Mouse (Mus musculus) CH12.LX (cell line): Measurements from ENCODE around the gene Cntnap1. TPM values are rescaled to one million over a fixed set of nuclear protein-coding genes. Genes with fewer than 3 reads are reported as not detected.

ENCODE experiments used
- DNase-seq: peaks from one replicate; pipeline ENCODE4 v3.0.0-alpha.2; 2013; ENCODE audit errors: extremely low read depth
- H3K27ac ChIP-seq: 2 replicates; pipeline ENCODE4 v1.5.1; 2012; ENCODE audit warnings: low read depth, mild to moderate bottlenecking, control low read depth, moderate library complexity; ENCODE audit not compliant: insufficient read depth
- H3K27me3 ChIP-seq: replicated peaks from 2 replicates; pipeline ENCODE3; 2012; ENCODE audit warnings: inconsistent platforms
- H3K36me3 ChIP-seq, 2 experiments: replicated peaks in 1 of 2; 2 replicates each; pipeline versions ENCODE3 to v1.6.1; 2012; ENCODE audit warnings: inconsistent platforms in 1 of 2, low read length in 1 of 2, mild to moderate bottlenecking in 1 of 2, mixed read lengths in 1 of 2, moderate library complexity in 1 of 2; ENCODE audit not compliant: control insufficient read depth in 1 of 2, insufficient read depth in 1 of 2
- H3K4me1 ChIP-seq, 2 experiments: 2 replicates each; pipeline ENCODE4 v1.6.1; 2012; ENCODE audit warnings: inconsistent platforms in 1 of 2, moderate library complexity in 1 of 2; ENCODE audit not compliant: insufficient read depth in 2 of 2, control insufficient read depth in 1 of 2
- H3K4me2 ChIP-seq: 2 replicates; pipeline ENCODE4 v1.6.1; 2012; ENCODE audit warnings: low read depth, mild to moderate bottlenecking, control low read depth; ENCODE audit not compliant: poor library complexity, insufficient read depth, severe bottlenecking
- H3K4me3 ChIP-seq, 3 experiments: fragments of 150-350 bp in 1 of 3; sonication (generic) in 1 of 3; replicated peaks in 1 of 3; 2 replicates each; pipeline versions ENCODE3 to v1.5.1; 2011 to 2012; ENCODE audit warnings: low read depth in 2 of 3, low read length in 2 of 3, mild to moderate bottlenecking in 2 of 3, moderate library complexity in 2 of 3, control low read depth in 1 of 3, improper control_type of control experiment in 1 of 3, inconsistent platforms in 1 of 3, mixed read lengths in 1 of 3; ENCODE audit not compliant: poor library complexity in 1 of 3
- H3K79me2 ChIP-seq: replicated peaks from 2 replicates; pipeline ENCODE4 v1.6.1; 2012; ENCODE audit warnings: mild to moderate bottlenecking, moderate library complexity; ENCODE audit not compliant: control insufficient read depth, poor library complexity, insufficient read depth, severe bottlenecking; ENCODE audit errors: extremely low read depth
- H3K9ac ChIP-seq: 2 replicates; pipeline ENCODE4 v1.6.1; 2012; ENCODE audit warnings: low read depth, mild to moderate bottlenecking, control low read depth, moderate library complexity; ENCODE audit not compliant: insufficient read depth
- H3K9me3 ChIP-seq: replicated peaks from 2 replicates; pipeline ENCODE3; 2012; ENCODE audit warnings: low read length, inconsistent platforms, mixed read lengths
- BHLHE40 ChIP-seq: IDR thresholded peaks from 2 replicates; pipeline ENCODE4 v1.6.1; 2011; ENCODE audit warnings: mild to moderate bottlenecking, low read depth, low read length, improper control_type of control experiment
- CHD1 ChIP-seq: IDR thresholded peaks from 2 replicates; pipeline ENCODE4 v1.6.1; 2012; ENCODE audit warnings: low read depth, low read length, improper control_type of control experiment, inconsistent platforms
- CHD2 ChIP-seq: IDR thresholded peaks from 2 replicates; pipeline ENCODE4 v1.6.1; 2011; ENCODE audit warnings: low read length, improper control_type of control experiment
- CTCF ChIP-seq, 2 experiments: IDR thresholded peaks in 1 of 2; conservative IDR thresholded peaks in 1 of 2; 2 replicates each; pipeline ENCODE4 v1.5.1; 2011 to 2012; ENCODE audit warnings: low read depth in 2 of 2, low read length in 2 of 2, improper control_type of control experiment in 1 of 2, inconsistent platforms in 1 of 2, mild to moderate bottlenecking in 1 of 2, moderate library complexity in 1 of 2
- E2F4 ChIP-seq: IDR thresholded peaks from 2 replicates; pipeline ENCODE4 v1.6.1; 2011; ENCODE audit warnings: low read depth, low read length, improper control_type of control experiment; ENCODE audit not compliant: insufficient replicate concordance
- ELF1 ChIP-seq: IDR thresholded peaks from 2 replicates; pipeline ENCODE4 v1.6.1; 2014; ENCODE audit warnings: low read depth, mild to moderate bottlenecking, inconsistent platforms, low read length, improper control_type of control experiment
- EP300 ChIP-seq: IDR thresholded peaks from 2 replicates; pipeline ENCODE4 v1.6.1; 2011; ENCODE audit warnings: low read length, improper control_type of control experiment
- ETS1 ChIP-seq: conservative IDR thresholded peaks from 2 replicates; pipeline ENCODE4 v1.6.1; 2012; ENCODE audit warnings: low read depth, mild to moderate bottlenecking, inconsistent platforms, low read length, improper control_type of control experiment, moderate library complexity
- GABPA ChIP-seq: IDR thresholded peaks from 2 replicates; pipeline ENCODE4 v1.6.1; 2012; ENCODE audit warnings: low read depth, low read length, improper control_type of control experiment, inconsistent platforms; ENCODE audit not compliant: insufficient replicate concordance
- HCFC1 ChIP-seq: IDR thresholded peaks from 2 replicates; pipeline ENCODE4 v1.6.1; 2012; ENCODE audit warnings: low read depth, mild to moderate bottlenecking, inconsistent platforms, low read length, improper control_type of control experiment
- IRF4 ChIP-seq: IDR thresholded peaks from 2 replicates; pipeline ENCODE4 v1.6.1; 2014; ENCODE audit warnings: low read depth, mild to moderate bottlenecking, inconsistent platforms, low read length, improper control_type of control experiment
- JUN ChIP-seq: IDR thresholded peaks from 2 replicates; pipeline ENCODE4 v1.6.1; 2011; ENCODE audit warnings: low read depth, mild to moderate bottlenecking, low read length, improper control_type of control experiment, moderate library complexity; ENCODE audit not compliant: insufficient read depth
- JUND ChIP-seq: conservative IDR thresholded peaks from 2 replicates; pipeline ENCODE4 v1.6.1; 2011; ENCODE audit warnings: low read depth, low read length, improper control_type of control experiment
- KAT2A ChIP-seq: IDR thresholded peaks from 2 replicates; pipeline ENCODE4 v1.6.1; 2012; ENCODE audit warnings: low read length, improper control_type of control experiment, inconsistent platforms; ENCODE audit not compliant: insufficient replicate concordance
- MAFK ChIP-seq: IDR thresholded peaks from 2 replicates; pipeline ENCODE4 v1.6.1; 2011; ENCODE audit warnings: low read length, improper control_type of control experiment; ENCODE audit not compliant: insufficient replicate concordance
- MAX ChIP-seq: IDR thresholded peaks from 2 replicates; pipeline ENCODE4 v1.6.1; 2011; ENCODE audit warnings: low read length, improper control_type of control experiment
- MAZ ChIP-seq: IDR thresholded peaks from 2 replicates; pipeline ENCODE4 v1.6.1; 2012; ENCODE audit warnings: low read depth, mild to moderate bottlenecking, inconsistent platforms, low read length, improper control_type of control experiment, moderate library complexity
- MEF2A ChIP-seq: IDR thresholded peaks from 2 replicates; pipeline ENCODE4 v1.6.1; 2014; ENCODE audit warnings: low read depth, mild to moderate bottlenecking, inconsistent platforms, low read length, improper control_type of control experiment, borderline replicate concordance
- MXI1 ChIP-seq: IDR thresholded peaks from 2 replicates; pipeline ENCODE4 v1.6.1; 2011; ENCODE audit warnings: mild to moderate bottlenecking, low read depth, low read length, improper control_type of control experiment
- MYC ChIP-seq: IDR thresholded peaks from 2 replicates; pipeline ENCODE4 v1.6.1; 2011; ENCODE audit warnings: low read depth, mild to moderate bottlenecking, improper control_type of control experiment, low read length
- NELFE ChIP-seq: IDR thresholded peaks from 2 replicates; pipeline ENCODE4 v1.6.1; 2011; ENCODE audit warnings: low read depth, low read length, improper control_type of control experiment
- PAX5 ChIP-seq: IDR thresholded peaks from 2 replicates; pipeline ENCODE4 v1.6.1; 2012; ENCODE audit warnings: low read length, inconsistent platforms, mixed read lengths
- POLR2A ChIP-seq: IDR thresholded peaks from 2 replicates; pipeline ENCODE4 v1.6.1; 2011; ENCODE audit warnings: low read depth, mild to moderate bottlenecking, improper control_type of control experiment, low read length
- POLR2AphosphoS2 ChIP-seq: IDR thresholded peaks from 2 replicates; pipeline ENCODE4 v1.6.1; 2011; ENCODE audit warnings: low read depth, low read length, improper control_type of control experiment
- RAD21 ChIP-seq: IDR thresholded peaks from 2 replicates; pipeline ENCODE4 v1.6.1; 2011; ENCODE audit warnings: low read depth, mild to moderate bottlenecking, low read length, improper control_type of control experiment, moderate library complexity
- RCOR1 ChIP-seq: conservative IDR thresholded peaks from 2 replicates; pipeline ENCODE4 v1.6.1; 2012; ENCODE audit warnings: low read depth, mild to moderate bottlenecking, inconsistent platforms, low read length, improper control_type of control experiment
- SIN3A ChIP-seq: IDR thresholded peaks from 2 replicates; pipeline ENCODE4 v1.6.1; 2012; ENCODE audit warnings: low read length, improper control_type of control experiment, inconsistent platforms
- SMC3 ChIP-seq: IDR thresholded peaks from 2 replicates; pipeline ENCODE4 v1.6.1; 2011; ENCODE audit warnings: low read depth, low read length, improper control_type of control experiment
- TBP ChIP-seq: conservative IDR thresholded peaks from 2 replicates; pipeline ENCODE4 v1.6.1; 2011; ENCODE audit warnings: low read depth, low read length, improper control_type of control experiment
- TCF12 ChIP-seq: IDR thresholded peaks from 2 replicates; pipeline ENCODE4 v1.6.1; 2014; ENCODE audit warnings: low read depth, mild to moderate bottlenecking, inconsistent platforms, low read length, improper control_type of control experiment
- UBTF ChIP-seq: IDR thresholded peaks from 2 replicates; pipeline ENCODE4 v1.6.1; 2012; ENCODE audit warnings: low read depth, mild to moderate bottlenecking, inconsistent platforms, low read length, improper control_type of control experiment, moderate library complexity
- USF1 ChIP-seq: IDR thresholded peaks from 2 replicates; pipeline ENCODE4 v1.6.1; 2014; ENCODE audit warnings: low read depth, mild to moderate bottlenecking, inconsistent platforms, low read length, improper control_type of control experiment
- USF2 ChIP-seq: conservative IDR thresholded peaks from 2 replicates; pipeline ENCODE4 v1.6.1; 2011; ENCODE audit warnings: low read depth, low read length, improper control_type of control experiment
- ZC3H11A ChIP-seq: IDR thresholded peaks from 2 replicates; pipeline ENCODE4 v1.6.1; 2012; ENCODE audit warnings: low read depth, mild to moderate bottlenecking, inconsistent platforms, low read length, improper control_type of control experiment
- ZKSCAN1 ChIP-seq: IDR thresholded peaks from 2 replicates; pipeline ENCODE4 v1.6.1; 2012; ENCODE audit warnings: low read depth, inconsistent platforms, low read length, improper control_type of control experiment, borderline replicate concordance
- ZMIZ1 ChIP-seq: IDR thresholded peaks from 2 replicates; pipeline ENCODE4 v1.6.1; 2012; ENCODE audit warnings: low read depth, mild to moderate bottlenecking, inconsistent platforms, low read length, improper control_type of control experiment
- ZNF384 ChIP-seq: IDR thresholded peaks from 2 replicates; pipeline ENCODE4 v1.6.1; 2012; ENCODE audit warnings: low read depth, low read length, improper control_type of control experiment, inconsistent platforms
- dilution Hi-C: fragments of 300-500 bp; cut with MboI; formaldehyde crosslinking; loops from 2 replicates; pipeline ENCODE4 v1.14.3; 2020; ENCODE audit warnings: low sequenced_read_pairs; ENCODE audit not compliant: extremely low pct_unique_long_range_greater_than_20kb, extremely low pct_ligation_motif_present
- in situ Hi-C: fragments of 300-500 bp; cut with MboI; formaldehyde crosslinking; loops from 3 replicates; pipeline ENCODE4 v1.14.3; 2019; ENCODE audit warnings: low sequenced_read_pairs, low pct_ligation_motif_present, low pct_unique_long_range_greater_than_20kb, mixed read lengths
- polyA plus RNA-seq: library from polyadenylated mRNA; unstranded; fragments of >175 nt; gene quantifications from 2 replicates; pipeline ENCODE4 v1.2.1, GENCODE M21; 2012; ENCODE audit warnings: low read depth; ENCODE audit not compliant: insufficient read length
- total RNA-seq, 2 experiments: library from RNA; depleted of rRNA; stranded (reverse); fragments of 300-350 nt in 1 of 2; fragments of >200 nt in 1 of 2; gene quantifications; 2 replicates each; pipeline ENCODE4 v1.2.3; 2012 to 2014

Gene Cntnap1
- total and polyA plus RNA-seq, 3 experiments, result 4.4 to 19.5 (median 15.6) TPM

DNA sequence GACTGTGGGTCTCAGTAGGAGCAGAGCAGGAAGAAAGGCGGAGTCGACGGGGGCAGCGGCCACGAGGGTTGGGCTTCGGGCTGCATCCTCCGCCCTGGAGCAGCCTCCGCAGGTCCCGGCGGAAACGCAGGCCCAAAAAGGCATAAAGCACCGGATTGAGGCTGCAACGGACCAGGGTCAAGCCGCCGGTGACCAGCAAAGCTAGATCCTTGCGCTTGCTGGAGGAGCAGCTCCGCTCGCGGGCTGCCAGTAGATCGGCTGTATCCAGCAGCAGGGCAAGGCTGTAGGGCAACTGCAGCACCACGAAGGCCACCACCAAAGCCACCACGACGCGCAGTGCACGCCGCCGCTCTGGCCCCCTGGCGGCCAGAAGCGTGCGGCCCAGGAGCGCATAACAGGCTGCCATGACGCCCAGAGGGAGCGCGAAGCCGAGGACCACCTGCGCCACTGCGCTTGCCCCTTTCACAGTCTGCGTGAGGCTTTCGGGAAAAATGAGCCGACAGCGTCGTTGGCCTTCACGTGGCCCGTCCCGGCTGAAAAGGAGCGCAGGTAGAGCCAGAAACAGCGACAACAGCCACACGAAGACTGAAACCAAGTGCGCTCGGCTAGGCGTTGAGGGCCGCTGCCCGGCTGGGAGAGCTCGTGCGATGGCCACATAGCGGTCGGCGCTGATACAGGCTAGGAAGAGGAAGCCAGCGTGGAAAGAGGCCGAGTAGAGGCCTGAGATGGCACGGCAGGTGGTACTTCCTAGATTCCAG is 3.5 kb downstream of the Cntnap1 start:
- Histone ChIP-seq H3K79me2 (peaks cover 17% of the 10 kb centered on the region), H3K4me2 (peak overlapping the region; percentile 91), H3K27ac (peak overlapping the region; percentile 78), H3K9me3 (no peaks in the 10 kb centered on the region), H3K36me3 (peaks cover 0 to 12% of the 10 kb centered on the region in 2 experiments), H3K4me3 (peak overlapping the region; percentile 64 to 79 (median 68)), H3K27me3 (peaks cover 9% of the 10 kb centered on the region), H3K9ac (peak overlapping the region; percentile 54), H3K4me1 (peaks cover 6 to 73% of the 10 kb centered on the region in 2 experiments)
- DNase-seq, result peak; percentile 79
- dilution Hi-C loops, result no loop called here
- in situ Hi-C loops, result loop anchor here (5.0 kb wide), 1 partner anchor 37 kb away; no protein-coding TSS in a partner anchor
- TF ChIP-seq MAZ, result peak; percentile 62
- 0 out of 2 replicates have a peak, but pooled peaks have one; percentile 37 for TF ChIP-seq MAFK
- TF ChIP-seq POLR2A, result peak; percentile 63
- peak; percentile 81 for TF ChIP-seq SMC3
- no peak for TF ChIP-seq JUN
- TF ChIP-seq USF1, result no peak; the same call in 1 of the 2 replicates
- TF ChIP-seq CHD2, result peak; percentile 57; the same call in 1 of the 2 replicates
- peak; percentile 39 for TF ChIP-seq RAD21
- TF ChIP-seq MEF2A, result peak; percentile 77; the same call in 1 of the 2 replicates
- peak; percentile 89 for TF ChIP-seq TCF12
- TF ChIP-seq HCFC1, result peak; percentile 60; the same call in 1 of the 2 replicates
- TF ChIP-seq RCOR1, result 0 out of 2 replicates have a peak, but pooled peaks have one; percentile 69
- peak; percentile 62; the same call in 1 of the 2 replicates for TF ChIP-seq E2F4
- TF ChIP-seq MYC, result peak; percentile 94
- TF ChIP-seq GABPA, result no peak
- peak; percentile 65 for TF ChIP-seq IRF4
- TF ChIP-seq UBTF, result peak; percentile 90
- no peak; the same call in 1 of the 2 replicates for TF ChIP-seq ETS1
- no peak for TF ChIP-seq POLR2AphosphoS2
- TF ChIP-seq CHD1, result no peak
- TF ChIP-seq JUND, result no peak
- no peak for TF ChIP-seq ZKSCAN1
- TF ChIP-seq ELF1, result peak; percentile 57; the same call in 1 of the 2 replicates
- peak; percentile 92 for TF ChIP-seq MXI1
- peak; percentile 30; the same call in 1 of the 2 replicates for TF ChIP-seq ZNF384
- TF ChIP-seq USF2, result no peak
- TF ChIP-seq BHLHE40, result peak; percentile 71
- peak; percentile 52 for TF ChIP-seq ZMIZ1
- TF ChIP-seq MAX, result peak; percentile 96
- TF ChIP-seq SIN3A, result peak; percentile 77
- no peak; the same call in 1 of the 2 replicates for TF ChIP-seq TBP
- TF ChIP-seq ZC3H11A, result peak; percentile 22; the same call in 1 of the 2 replicates
- TF ChIP-seq EP300, result 0 out of 2 replicates have a peak, but pooled peaks have one; percentile 16
- TF ChIP-seq KAT2A, result 0 out of 2 replicates have a peak, but pooled peaks have one; percentile 68
- TF ChIP-seq CTCF (conservative IDR thresholded peaks at IDR 0.05 in 1 of 2, IDR thresholded peaks at IDR 0.05 in 1 of 2; ENCODE audit: low read depth in 2 of 2, low read length in 2 of 2), result peak; percentile 19 to 85; a peak in 2 of 4 replicates
- peak; percentile 71 for TF ChIP-seq NELFE
- no peak for TF ChIP-seq PAX5
